Mouse (Mus musculus): ENCODE data around the gene Syce1l. TPM values are rescaled to one million over a fixed set of nuclear protein-coding genes. Genes with fewer than 3 reads are reported as not detected.

The Syce1l gene
- polyA plus RNA-seq, 1 experiment: not detected

DNA sequence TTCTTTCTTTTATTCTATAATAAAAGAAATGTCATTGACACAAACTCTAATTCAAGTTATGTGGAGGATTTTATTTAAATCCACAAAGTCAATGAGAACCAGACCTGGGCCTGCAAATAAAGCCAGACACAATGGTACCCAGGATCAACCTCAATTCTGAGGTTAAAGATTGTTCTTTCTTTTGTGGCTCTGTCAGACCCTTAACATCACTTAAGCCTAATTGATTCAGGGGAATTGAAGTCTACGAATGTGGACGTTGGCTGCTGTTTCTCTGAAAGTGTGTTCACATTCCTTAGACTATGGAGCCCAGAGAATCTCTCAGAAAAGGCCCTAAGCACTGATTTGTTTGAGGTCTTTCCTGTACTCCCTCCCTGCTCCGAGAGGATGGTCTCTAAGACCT is 30.3 kb downstream of the Syce1l start:
- no peak for DNase-seq (ENCODE audit: low read depth)

DNA sequence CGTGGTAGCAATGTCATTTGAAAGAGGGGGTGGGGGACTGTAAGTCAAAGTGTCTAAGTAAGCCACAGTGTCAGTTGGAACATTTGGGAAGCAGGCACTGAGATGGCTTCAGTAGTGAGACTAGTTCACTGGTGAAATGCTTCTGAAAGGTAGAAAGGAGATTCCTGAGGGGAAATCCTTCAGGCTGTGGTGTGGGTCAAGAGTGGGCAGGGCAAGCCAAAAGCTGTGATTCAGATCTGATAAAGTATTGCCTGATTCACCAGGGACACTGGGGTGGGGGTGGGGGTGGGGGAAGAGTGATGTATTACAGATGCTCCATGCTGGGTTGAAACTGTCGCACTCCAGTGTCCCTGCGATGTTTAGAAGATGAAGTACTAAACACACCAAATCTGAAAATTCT is 31.6 kb downstream of the Syce1l start:
- no peak for DNase-seq (ENCODE audit: low read depth)

DNA sequence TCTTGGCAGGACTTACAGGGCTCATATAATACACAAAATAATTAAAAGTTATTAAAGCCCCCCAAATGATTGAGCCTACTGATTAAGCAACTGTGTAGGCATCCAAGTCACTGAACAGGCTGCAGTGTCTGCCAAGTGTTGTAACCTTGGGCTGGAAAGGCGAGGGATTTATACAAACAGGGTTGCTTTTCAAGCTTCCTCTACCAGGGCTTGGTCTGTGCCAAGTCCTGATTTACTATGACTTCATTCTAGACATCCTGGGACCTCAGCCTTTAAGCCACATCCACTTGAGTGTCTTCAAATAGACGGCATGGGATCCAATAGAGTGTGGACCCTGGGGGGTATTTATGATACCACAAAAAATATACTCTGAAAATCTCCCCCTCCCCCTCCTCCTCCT is 32.3 kb downstream of the Syce1l start:
- no peak for DNase-seq (ENCODE audit: low read depth)

DNA sequence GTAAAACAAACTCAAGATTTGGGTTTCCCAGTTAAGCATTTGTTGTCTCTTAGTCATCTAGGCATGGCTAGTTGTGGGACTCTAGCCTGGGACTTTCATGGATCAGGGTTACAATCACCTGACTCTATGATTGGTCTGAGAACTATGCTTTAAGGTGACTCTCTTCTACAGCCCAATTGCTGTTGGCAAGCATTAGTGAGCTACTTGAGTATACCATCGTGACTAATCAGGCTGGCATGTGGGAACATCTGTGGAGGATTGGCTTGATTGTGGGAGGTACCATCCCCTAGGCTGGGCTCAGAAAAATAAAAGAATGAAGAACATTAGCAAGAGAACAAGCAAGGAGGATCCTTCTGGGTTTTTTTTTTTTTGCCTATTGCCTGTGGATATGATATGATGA is 33.8 kb downstream of the Syce1l start:
- DNase-seq (ENCODE audit: low read depth): no peak

DNA sequence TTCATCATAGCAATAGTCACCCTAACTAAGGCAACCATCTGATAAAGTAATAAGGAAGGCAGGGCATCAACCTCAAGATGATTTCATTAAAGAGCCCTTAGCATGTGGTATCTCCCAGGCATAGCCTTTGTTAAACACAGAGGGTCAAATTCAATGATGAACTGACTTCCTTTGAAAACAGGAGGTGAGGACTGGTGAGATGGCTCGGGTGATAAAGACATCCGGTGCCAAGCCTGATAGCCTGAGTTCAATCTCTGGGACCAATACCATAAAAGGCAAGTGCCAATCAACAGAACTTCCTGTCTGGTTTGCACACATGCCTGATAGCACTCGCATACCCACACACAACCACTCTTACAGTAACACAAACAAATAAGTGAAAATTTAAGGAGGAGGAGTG is 36.3 kb downstream of the Syce1l start:
- no peak for DNase-seq (ENCODE audit: low read depth)

DNA sequence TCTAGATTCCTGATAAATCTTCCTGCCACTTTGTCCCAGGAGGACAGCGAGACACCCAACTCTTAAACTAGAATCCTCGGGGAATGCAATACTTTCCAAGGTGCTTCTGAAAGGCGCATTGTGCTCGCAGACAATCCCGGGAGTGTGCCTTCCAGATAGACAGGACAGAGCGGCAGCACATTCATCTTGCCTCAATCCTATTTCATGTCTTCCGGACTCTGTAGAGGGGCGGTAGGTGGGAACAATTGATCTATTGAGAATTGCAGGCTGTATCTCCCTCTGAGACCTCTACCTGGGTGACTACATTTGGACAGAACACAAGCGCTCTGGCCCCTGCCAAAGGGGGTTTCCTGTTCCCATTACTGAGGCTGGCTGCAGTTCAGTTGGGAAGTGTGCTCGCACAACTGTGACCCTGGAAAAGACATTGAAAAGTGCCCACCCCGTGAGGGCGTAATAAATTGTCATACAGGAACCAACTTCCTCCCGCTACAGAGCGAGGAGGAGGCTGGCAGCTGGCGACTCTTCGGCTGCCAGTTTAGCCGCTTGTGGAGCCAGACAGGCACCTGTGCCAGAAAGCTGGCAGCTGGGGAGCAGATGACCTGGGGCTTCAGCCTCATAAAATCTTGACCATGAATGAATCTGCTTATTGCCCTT is 45.0 kb downstream of the Syce1l start:
- DNase-seq (ENCODE audit: low read depth): no peak

DNA sequence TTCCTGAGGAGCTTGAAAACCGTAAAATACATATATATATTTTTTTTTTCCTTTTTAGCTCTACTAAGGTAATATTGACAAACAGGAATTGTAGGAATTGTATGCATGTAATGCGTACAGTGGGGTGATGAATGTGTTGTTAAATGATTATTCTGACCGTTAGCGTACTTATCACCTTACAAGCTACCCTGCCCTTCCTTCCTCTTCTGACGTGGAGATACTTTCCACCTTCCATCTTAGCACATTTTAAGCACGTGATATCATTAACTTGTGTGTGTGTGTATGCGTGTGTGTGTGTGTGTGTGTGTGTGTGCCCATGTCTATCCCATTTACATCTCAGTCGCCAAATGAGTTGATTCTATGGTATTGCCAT is 45.5 kb downstream of the Syce1l start:
- no peak for DNase-seq (ENCODE audit: low read depth)

DNA sequence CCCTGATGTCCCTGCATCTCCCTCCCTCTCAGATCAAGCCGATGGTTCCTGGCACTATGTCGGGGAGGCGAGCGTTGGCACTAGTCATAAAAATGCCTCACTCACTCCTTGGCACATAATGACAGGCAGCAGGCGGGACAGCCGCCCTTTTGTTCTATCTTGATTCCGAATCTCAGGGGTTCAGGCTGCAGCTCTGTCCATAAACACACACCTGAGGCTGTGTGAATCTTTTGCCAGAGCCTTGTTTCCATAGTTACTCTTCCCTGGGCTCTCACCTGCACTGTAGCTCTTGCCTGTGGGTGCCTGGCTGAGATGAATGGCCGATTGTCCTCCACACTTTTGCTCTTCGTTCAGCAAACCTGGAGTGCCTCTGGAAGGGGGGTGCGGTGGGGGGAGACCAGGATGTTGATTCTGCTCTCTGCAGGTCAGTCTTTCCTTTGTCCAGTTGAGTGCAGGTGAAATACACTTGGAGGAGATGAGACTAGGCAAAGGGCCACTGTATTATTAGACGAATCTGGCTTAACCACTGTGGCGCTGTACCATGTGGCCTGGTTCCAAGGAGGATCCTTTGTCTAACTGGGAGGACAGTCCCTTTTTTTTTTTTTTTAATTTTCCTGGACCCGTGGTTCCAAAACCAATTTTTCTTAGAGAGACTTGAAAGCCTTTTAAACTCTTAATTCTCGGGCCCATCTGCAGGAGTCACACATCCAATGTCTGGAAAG is 48.8 kb downstream of the Syce1l start:
- no peak for DNase-seq (ENCODE audit: low read depth)

DNA sequence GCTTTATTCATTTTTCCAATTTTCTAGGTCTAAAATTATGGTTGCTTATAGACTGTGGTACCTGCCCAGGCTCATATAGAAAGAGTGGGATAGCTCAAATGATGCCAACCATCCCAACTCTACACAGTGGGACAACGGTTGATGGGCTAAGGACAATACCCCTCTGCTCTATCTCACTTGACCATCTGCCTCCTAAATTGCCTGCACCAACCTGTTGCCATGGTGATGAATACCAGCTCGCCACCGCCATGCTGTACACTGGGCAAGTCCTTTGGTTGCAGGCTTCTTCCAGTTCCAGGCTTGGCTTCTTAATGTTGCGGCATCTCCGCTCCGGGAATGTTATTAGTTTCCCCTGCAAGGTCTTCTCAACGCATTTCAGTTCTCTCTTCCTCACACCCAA is 62.0 kb downstream of the Syce1l start:
- DNase-seq (ENCODE audit: low read depth): no peak

Other genes with a start within 250 kb of the Syce1l start
- gene Mon1b, start 7.6 kb upstream of the Syce1l start, polyA plus RNA-seq (2012; rRNA removed): 4.7 and 9.1 TPM in 2 replicates
- gene Adamts18, start 205.5 kb downstream of the Syce1l start, polyA plus RNA-seq (2012; rRNA removed): 0.37 and 0.43 TPM in 2 replicates